Mouse (Mus musculus) kidney, embryonic 14.5 days (tissue): Measurements from ENCODE around the gene Aldh1a3. TPM values are rescaled to one million over a fixed set of nuclear protein-coding genes. Genes with fewer than 3 reads are reported as not detected.
A peak's percentile ranks its signal among the peaks of the same experiment; 100 is the strongest.

Source experiments
- ATAC-seq: fragments of 200-750 bp; cut with Nextera tagmentation; 2 replicates; pipeline ENCODE4 v1.8.0; 2017; ENCODE audit warnings: moderate number of reproducible peaks, mild to moderate bottlenecking, moderate TSS enrichment, moderate library complexity; ENCODE audit not compliant: low FRiP score, low TSS enrichment
- H3K27ac ChIP-seq: fragments of 300-500 bp; sonication (generic); 2 replicates; pipeline ENCODE4 v1.5.1; 2014; ENCODE audit warnings: low read depth, mild to moderate bottlenecking, low read length, moderate library complexity, mixed read lengths
- H3K27me3 ChIP-seq: fragments of 300-500 bp; sonication (generic); 2 replicates; pipeline ENCODE4 v1.6.1; 2014; ENCODE audit warnings: mild to moderate bottlenecking, low read length; ENCODE audit not compliant: control insufficient read depth, insufficient read depth
- H3K36me3 ChIP-seq: fragments of 300-500 bp; sonication (generic); 2 replicates; pipeline ENCODE4 v1.6.1; 2014; ENCODE audit warnings: low read length, mixed read lengths; ENCODE audit not compliant: control insufficient read depth, insufficient read depth
- H3K4me1 ChIP-seq: fragments of 300-500 bp; sonication (generic); 2 replicates; pipeline ENCODE4 v1.6.1; 2014; ENCODE audit warnings: low read length, mixed read lengths; ENCODE audit not compliant: control insufficient read depth, insufficient read depth
- H3K4me2 ChIP-seq: fragments of 300-500 bp; sonication (generic); replicated peaks from 2 replicates; pipeline ENCODE4 v1.6.1; 2014; ENCODE audit warnings: low read depth, mild to moderate bottlenecking, low read length
- H3K4me3 ChIP-seq: fragments of 300-500 bp; sonication (generic); 2 replicates; pipeline ENCODE4 v1.5.1; 2014; ENCODE audit warnings: mild to moderate bottlenecking, low read length
- H3K9ac ChIP-seq: fragments of 300-500 bp; sonication (generic); 2 replicates; pipeline ENCODE4 v1.6.1; 2014; ENCODE audit warnings: low read depth, mild to moderate bottlenecking, low read length, moderate library complexity
- H3K9me3 ChIP-seq: fragments of 300-500 bp; sonication (generic); 2 replicates; pipeline ENCODE4 v1.6.1; 2016; ENCODE audit warnings: low read length; ENCODE audit not compliant: control insufficient read depth
- WGBS: fragments of 180-500 bp; shearing (Covaris S2); extraction: QIAGEN DNeasy Blood & Tissue Kit; methylation state at CpG from one replicate; pipeline ENCODE4 v1.1.7; 2014; 5-methylcytosine and 5-hydroxymethylcytosine counted together
- polyA plus RNA-seq: library from polyadenylated mRNA; unstranded; fragments of >200 nt; fragmentation: Nextera tagmentation; extraction: Ambion mirVana; gene quantifications from 2 replicates; pipeline ENCODE4 v1.2.1, GENCODE M21; 2014

Aldh1a3 gene
- polyA plus RNA-seq, 1 experiment from 2014 or later, result 41.7 TPM

GRCm38 (mm10) chr7:66404802-66405201, 22.5 kb downstream of the Aldh1a3 start:
- no peak for ATAC-seq
- no peak overlapping the region for H3K4me2 ChIP-seq
- no peak overlapping the region for H3K9ac ChIP-seq
- H3K36me3 ChIP-seq, result no peaks in the 10 kb centered on the region
- no peaks in the 10 kb centered on the region for H3K27me3 ChIP-seq
- 76% methylated on average over 4 of the region's 4 CpGs for WGBS
- no peak overlapping the region for H3K27ac ChIP-seq
- H3K4me3 ChIP-seq, result no peak overlapping the region
- peaks cover 8% of the 10 kb centered on the region for H3K4me1 ChIP-seq
- H3K9me3 ChIP-seq, result no peaks in the 10 kb centered on the region

GRCm38 (mm10) chr7:66404141-66404540, 23.2 kb downstream of the Aldh1a3 start:
- no peaks in the 10 kb centered on the region for H3K9me3 ChIP-seq
- no peak overlapping the region for H3K4me3 ChIP-seq
- H3K4me2 ChIP-seq, result no peak overlapping the region
- peaks cover 8% of the 10 kb centered on the region for H3K4me1 ChIP-seq
- H3K27me3 ChIP-seq, result no peaks in the 10 kb centered on the region
- H3K36me3 ChIP-seq, result no peaks in the 10 kb centered on the region
- H3K27ac ChIP-seq, result no peak overlapping the region
- no peak for ATAC-seq
- no peak overlapping the region for H3K9ac ChIP-seq
- 37% methylated on average over 10 of the region's 10 CpGs for WGBS

GRCm38 (mm10) chr7:66402876-66403275, 24.4 kb downstream of the Aldh1a3 start:
- Histone ChIP-seq H3K4me1 (peaks cover 8% of the 10 kb centered on the region), H3K4me3 (no peak overlapping the region), H3K36me3 (no peaks in the 10 kb centered on the region), H3K9ac (no peak overlapping the region), H3K27ac (no peak overlapping the region), H3K9me3 (no peaks in the 10 kb centered on the region), H3K27me3 (no peaks in the 10 kb centered on the region), H3K4me2 (no peak overlapping the region)
- 88% methylated on average over 5 of the region's 5 CpGs for WGBS
- no peak for ATAC-seq

GRCm38 (mm10) chr7:66401605-66402004, 25.7 kb downstream of the Aldh1a3 start:
- H3K4me1 ChIP-seq, result peaks cover 8% of the 10 kb centered on the region
- no peaks in the 10 kb centered on the region for H3K27me3 ChIP-seq
- no peaks in the 10 kb centered on the region for H3K9me3 ChIP-seq
- H3K9ac ChIP-seq, result no peak overlapping the region
- H3K4me3 ChIP-seq, result no peak overlapping the region
- no peak overlapping the region for H3K4me2 ChIP-seq
- 58% methylated on average over 8 of the region's 8 CpGs for WGBS
- ATAC-seq, result no peak
- no peak overlapping the region for H3K27ac ChIP-seq
- H3K36me3 ChIP-seq, result no peaks in the 10 kb centered on the region

GRCm38 (mm10) chr7:66397288-66397687, 30.0 kb downstream of the Aldh1a3 start:
- Histone ChIP-seq H3K27ac (no peak overlapping the region), H3K27me3 (no peaks in the 10 kb centered on the region), H3K36me3 (no peaks in the 10 kb centered on the region), H3K4me3 (no peak overlapping the region), H3K9me3 (no peaks in the 10 kb centered on the region), H3K4me1 (peaks cover 4% of the 10 kb centered on the region; the same call in 1 of the 2 replicates), H3K4me2 (no peak overlapping the region), H3K9ac (no peak overlapping the region)
- 29% methylated on average over 3 of the region's 3 CpGs for WGBS
- ATAC-seq, result peak; percentile 46; the same call in 1 of the 2 replicates

GRCm38 (mm10) chr7:66388621-66389532, 38.4 kb downstream of the Aldh1a3 start:
- 0 out of 2 replicates have a peak overlapping the region, but pooled peaks have one; percentile 26 for H3K27ac ChIP-seq
- H3K27me3 ChIP-seq, result no peaks in the 10 kb centered on the region
- no peaks in the 10 kb centered on the region; the same call in 1 of the 2 replicates for H3K36me3 ChIP-seq
- H3K9me3 ChIP-seq, result no peaks in the 10 kb centered on the region
- H3K9ac ChIP-seq, result peak overlapping the region; percentile 93
- H3K4me1 ChIP-seq, result 0 out of 2 replicates have a peak, but pooled peaks cover 4% of the 10 kb centered on the region
- H3K4me2 ChIP-seq, result peak overlapping the region; percentile 95
- H3K4me3 ChIP-seq, result peak overlapping the region; percentile 76
- WGBS, result 10% methylated on average over 28 of the region's 28 CpGs
- peak; percentile 75 for ATAC-seq

- under 1% methylated on average over 64 of the region's 70 CpGs for WGBS
- Histone ChIP-seq H3K27ac (peak within 1 kb of the TSS; percentile 26; the same call in 1 of the 2 replicates), H3K4me2 (peak within 1 kb of the TSS; percentile 95), H3K36me3 (no peaks in the 10 kb centered on the region; the same call in 1 of the 2 replicates), H3K9me3 (no peaks in the 10 kb centered on the region), H3K27me3 (no peaks in the 10 kb centered on the region), H3K4me1 (0 out of 2 replicates have a peak, but pooled peaks cover 4% of the 10 kb centered on the region), H3K4me3 (peak within 1 kb of the TSS; percentile 76), H3K9ac (peak within 1 kb of the TSS; percentile 93)
- ATAC-seq, result peak; percentile 84
Measured at GRCm38 (mm10) chr7:66387813-66388521, 39.4 kb downstream of the Aldh1a3 start, which contains the start of gene Lrrk1. Lrrk1 (minus strand) TSS chr7:66388350.

GRCm38 (mm10) chr7:66387419-66387812, 39.9 kb downstream of the Aldh1a3 start:
- peak overlapping the region; percentile 95 for H3K4me2 ChIP-seq
- 0 out of 2 replicates have a peak, but pooled peaks cover 4% of the 10 kb centered on the region for H3K4me1 ChIP-seq
- H3K4me3 ChIP-seq, result peak overlapping the region; percentile 76
- H3K36me3 ChIP-seq, result no peaks in the 10 kb centered on the region; the same call in 1 of the 2 replicates
- no peaks in the 10 kb centered on the region for H3K27me3 ChIP-seq
- H3K9me3 ChIP-seq, result no peaks in the 10 kb centered on the region
- no peak overlapping the region for H3K27ac ChIP-seq
- ATAC-seq, result no peak
- 0% methylated on average over 13 of the region's 13 CpGs for WGBS
- peak overlapping the region; percentile 93 for H3K9ac ChIP-seq
